Mouse (Mus musculus) megakaryocyte, embryonic 14.5 days (primary cell): ENCODE measurements around the gene Fgfr2. TPM values are rescaled to one million over a fixed set of nuclear protein-coding genes. Genes with fewer than 3 reads are reported as not detected.

Experiments used
- H3K27me3 ChIP-seq: replicated peaks from 2 replicates; pipeline ENCODE3; 2012; ENCODE audit warnings: inconsistent platforms
- H3K36me3 ChIP-seq: replicated peaks from 2 replicates; pipeline ENCODE3; 2012; ENCODE audit warnings: low read length, inconsistent platforms, mixed read lengths
- H3K4me1 ChIP-seq: 2 replicates; pipeline ENCODE4 v1.6.1; 2012; ENCODE audit warnings: inconsistent platforms
- H3K4me3 ChIP-seq: replicated peaks from 2 replicates; pipeline ENCODE3; 2012; ENCODE audit warnings: moderate library complexity, mild to moderate bottlenecking, inconsistent platforms
- H3K9me3 ChIP-seq: 2 replicates; pipeline ENCODE4 v1.6.1; 2012; ENCODE audit warnings: inconsistent platforms
- FLI1 ChIP-seq: IDR thresholded peaks from 2 replicates; pipeline ENCODE4 v1.6.1; 2012; ENCODE audit warnings: low read length, inconsistent platforms, mixed read lengths
- GATA1 ChIP-seq: IDR thresholded peaks from 3 replicates; pipeline ENCODE4 v1.6.1; 2012; ENCODE audit warnings: mixed read lengths, low read length, inconsistent platforms, borderline replicate concordance
- polyA plus RNA-seq: library from polyadenylated mRNA; stranded (reverse); fragments of >175 nt; gene quantifications from 2 replicates; pipeline ENCODE4 v1.2.3, GENCODE M21; 2012; ENCODE audit warnings: low replicate concordance; ENCODE audit not compliant: insufficient read depth

The Fgfr2 gene
- polyA plus RNA-seq, 1 experiment: 0.45 TPM

GRCm38 (mm10) chr7:132638446-132639087 lies 484.6 kb downstream of the Fgfr2 start:
- Histone ChIP-seq H3K36me3 (no peaks in the 10 kb centered on the region), H3K4me3 (no peak overlapping the region), H3K4me1 (peaks cover 39% of the 10 kb centered on the region), H3K9me3 (no peaks in the 10 kb centered on the region), H3K27me3 (peaks cover 22% of the 10 kb centered on the region)
- TF ChIP-seq GATA1: no peak

GRCm38 (mm10) chr7:132637292-132637691 lies 485.9 kb downstream of the Fgfr2 start:
- TF ChIP-seq FLI1 (no peak), GATA1 (no peak)
- H3K36me3 ChIP-seq: no peaks in the 10 kb centered on the region
- peaks cover 22% of the 10 kb centered on the region for H3K27me3 ChIP-seq
- no peaks in the 10 kb centered on the region for H3K9me3 ChIP-seq
- H3K4me1 ChIP-seq: peaks cover 52% of the 10 kb centered on the region
- H3K4me3 ChIP-seq: no peak overlapping the region

- H3K4me1 ChIP-seq: peaks cover 63% of the 10 kb centered on the region
- peak overlapping the region; percentile 23 for H3K4me3 ChIP-seq
- H3K36me3 ChIP-seq: no peaks in the 10 kb centered on the region
- H3K9me3 ChIP-seq: no peaks in the 10 kb centered on the region
- H3K27me3 ChIP-seq: peaks cover 28% of the 10 kb centered on the region
- TF ChIP-seq GATA1 (no peak), FLI1 (no peak)
These were observed 491.8 kb downstream of the Fgfr2 start for GRCm38 (mm10) chr7:132631313-132631712.

- TF ChIP-seq GATA1 (no peak), FLI1 (no peak)
- Histone ChIP-seq H3K4me1 (peaks cover 51% of the 10 kb centered on the region), H3K9me3 (no peaks in the 10 kb centered on the region), H3K27me3 (peaks cover 28% of the 10 kb centered on the region), H3K4me3 (no peak overlapping the region), H3K36me3 (no peaks in the 10 kb centered on the region)
These were observed 495.7 kb downstream of the Fgfr2 start for GRCm38 (mm10) chr7:132627448-132627847.

GRCm38 (mm10) chr7:132626174-132626573 lies 497.0 kb downstream of the Fgfr2 start:
- peaks cover 32% of the 10 kb centered on the region for H3K27me3 ChIP-seq
- H3K9me3 ChIP-seq: no peaks in the 10 kb centered on the region
- TF ChIP-seq FLI1 (no peak), GATA1 (no peak)
- H3K4me1 ChIP-seq: peaks cover 39% of the 10 kb centered on the region
- H3K36me3 ChIP-seq: no peaks in the 10 kb centered on the region
- no peak overlapping the region for H3K4me3 ChIP-seq

- H3K36me3 ChIP-seq: no peaks in the 10 kb centered on the region
- H3K9me3 ChIP-seq: 0 out of 2 replicates have a peak, but pooled peaks cover 3% of the 10 kb centered on the region
- peaks cover 28% of the 10 kb centered on the region for H3K4me1 ChIP-seq
- no peak overlapping the region for H3K4me3 ChIP-seq
- peaks cover 32% of the 10 kb centered on the region for H3K27me3 ChIP-seq
- TF ChIP-seq GATA1: no peak
- no peak for TF ChIP-seq FLI1
These were observed 499.0 kb downstream of the Fgfr2 start for GRCm38 (mm10) chr7:132624161-132624560.

GRCm38 (mm10) chr7:132619975-132620918 lies 502.9 kb downstream of the Fgfr2 start:
- Histone ChIP-seq H3K4me1 (no peaks in the 10 kb centered on the region), H3K27me3 (peaks cover 35% of the 10 kb centered on the region), H3K4me3 (peak overlapping the region; percentile 40), H3K9me3 (0 out of 2 replicates have a peak, but pooled peaks cover 3% of the 10 kb centered on the region), H3K36me3 (no peaks in the 10 kb centered on the region)
- TF ChIP-seq FLI1: no peak
- TF ChIP-seq GATA1: no peak

GRCm38 (mm10) chr7:132619549-132619948 lies 503.6 kb downstream of the Fgfr2 start:
- Histone ChIP-seq H3K4me3 (no peak overlapping the region), H3K4me1 (no peaks in the 10 kb centered on the region), H3K27me3 (peaks cover 35% of the 10 kb centered on the region), H3K9me3 (0 out of 2 replicates have a peak, but pooled peaks cover 3% of the 10 kb centered on the region), H3K36me3 (no peaks in the 10 kb centered on the region)
- TF ChIP-seq GATA1 (no peak), FLI1 (no peak)

GRCm38 (mm10) chr7:132617021-132617564 lies 506.1 kb downstream of the Fgfr2 start:
- peaks cover 28% of the 10 kb centered on the region for H3K27me3 ChIP-seq
- no peak for TF ChIP-seq GATA1
- TF ChIP-seq FLI1: no peak
- no peaks in the 10 kb centered on the region for H3K36me3 ChIP-seq
- H3K9me3 ChIP-seq: 0 out of 2 replicates have a peak, but pooled peaks cover 3% of the 10 kb centered on the region
- H3K4me1 ChIP-seq: no peaks in the 10 kb centered on the region
- no peak overlapping the region for H3K4me3 ChIP-seq
